Mouse (Mus musculus): ENCODE measurements around the gene AL607142.1. TPM values are rescaled to one million over a fixed set of nuclear protein-coding genes. Genes with fewer than 3 reads are reported as not detected.

The AL607142.1 gene
- total RNA-seq, 1 experiment from 2014 or later: not detected

- no peak for ATAC-seq (replicated peaks in 1 of 2; ENCODE audit: insufficient read depth in 1 of 2, low FRiP score in 2 of 2, low TSS enrichment in 1 of 2, low read depth in 1 of 2, poor library complexity in 2 of 2, severe bottlenecking in 2 of 2)
Observed at GRCm38 (mm10) chr4:120128033-120128432, 63.2 kb downstream of the AL607142.1 start.

DNA sequence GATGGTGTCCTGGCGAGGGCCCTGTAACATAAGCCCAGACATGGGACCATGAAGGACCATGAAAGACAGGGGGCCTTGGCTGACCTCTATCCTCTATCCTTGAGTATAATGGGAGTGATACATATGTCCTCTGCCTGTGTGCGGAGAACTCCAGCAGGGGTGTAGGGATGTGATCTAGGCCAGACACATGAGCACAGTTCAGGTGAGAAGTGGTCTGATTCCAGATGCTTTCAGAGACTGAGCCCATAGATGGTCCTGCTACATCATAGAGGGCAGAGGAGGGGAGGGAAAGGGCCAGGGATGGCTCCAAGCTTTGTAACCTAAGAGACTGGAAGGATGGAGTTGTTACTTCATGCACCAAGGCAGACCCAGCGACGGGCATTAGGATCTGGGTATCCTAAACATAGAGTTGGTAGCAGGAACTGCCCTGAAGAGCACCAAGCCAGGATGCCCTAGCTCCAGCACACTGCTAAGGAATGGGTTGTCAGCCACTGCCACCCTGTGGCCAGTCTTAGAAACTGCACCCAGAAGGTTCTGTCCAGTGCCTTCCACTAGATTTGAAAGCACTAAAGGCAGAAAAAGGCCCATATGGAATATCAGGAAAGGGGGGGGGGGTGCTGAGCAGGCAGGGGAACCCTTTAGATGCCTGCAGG is 64.6 kb downstream of the AL607142.1 start:
- peak; percentile 58 to 73; a peak in 3 of 4 replicates for ATAC-seq (replicated peaks in 1 of 2; ENCODE audit: insufficient read depth in 1 of 2, low FRiP score in 2 of 2, low TSS enrichment in 1 of 2, low read depth in 1 of 2, poor library complexity in 2 of 2, severe bottlenecking in 2 of 2)

- no peak for ATAC-seq (replicated peaks in 1 of 2; ENCODE audit: insufficient read depth in 1 of 2, low FRiP score in 2 of 2, low TSS enrichment in 1 of 2, low read depth in 1 of 2, poor library complexity in 2 of 2, severe bottlenecking in 2 of 2)
Observed at GRCm38 (mm10) chr4:120130926-120131325, 66.1 kb downstream of the AL607142.1 start.

- ATAC-seq (replicated peaks in 1 of 2; ENCODE audit: insufficient read depth in 1 of 2, low FRiP score in 2 of 2, low TSS enrichment in 1 of 2, low read depth in 1 of 2, poor library complexity in 2 of 2, severe bottlenecking in 2 of 2): no peak
Observed at GRCm38 (mm10) chr4:120131441-120132220, 66.8 kb downstream of the AL607142.1 start.

DNA sequence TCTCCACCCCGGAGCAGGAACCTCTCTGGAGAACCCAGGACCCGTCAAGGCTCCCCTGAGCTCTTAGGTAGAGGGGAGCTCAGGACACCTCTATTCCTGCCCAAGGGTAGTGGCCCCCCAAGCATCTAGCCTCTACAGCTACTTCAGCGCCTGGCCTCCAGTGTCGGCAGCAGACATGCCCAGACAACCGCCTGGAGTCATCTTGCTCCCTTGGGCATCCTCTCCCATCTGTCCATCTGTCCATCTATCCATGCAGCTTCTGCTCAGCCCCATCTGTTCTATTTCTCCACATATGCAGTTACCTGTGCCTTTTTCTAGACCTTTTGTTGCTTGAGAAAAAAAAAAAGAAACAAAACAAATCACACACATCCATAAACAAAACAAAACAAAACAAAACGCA is 69.4 kb downstream of the AL607142.1 start:
- no peak for ATAC-seq (replicated peaks in 1 of 2; ENCODE audit: insufficient read depth in 1 of 2, low FRiP score in 2 of 2, low TSS enrichment in 1 of 2, low read depth in 1 of 2, poor library complexity in 2 of 2, severe bottlenecking in 2 of 2)

DNA sequence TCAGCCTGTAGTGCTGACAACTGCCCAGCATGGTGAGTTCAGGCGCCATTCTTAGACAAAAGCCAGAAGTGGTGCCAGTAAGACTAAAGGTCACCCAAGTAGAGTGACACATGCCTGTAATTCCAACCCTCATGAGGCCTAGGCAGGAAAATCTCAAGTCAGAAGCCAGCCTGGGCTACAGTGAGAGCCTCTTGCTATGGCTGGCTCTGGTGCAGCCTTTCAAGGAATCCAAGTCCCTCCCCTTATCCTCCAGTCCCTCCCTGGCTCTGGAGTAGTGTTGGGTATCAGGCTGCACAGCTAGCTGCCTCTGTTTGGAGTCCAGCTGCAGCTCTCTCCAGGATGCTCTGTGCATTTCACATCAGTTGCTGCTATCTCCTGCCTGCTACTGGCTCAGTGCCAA is 77.0 kb downstream of the AL607142.1 start:
- no peak for ATAC-seq (replicated peaks in 1 of 2; ENCODE audit: insufficient read depth in 1 of 2, low FRiP score in 2 of 2, low TSS enrichment in 1 of 2, low read depth in 1 of 2, poor library complexity in 2 of 2, severe bottlenecking in 2 of 2)

DNA sequence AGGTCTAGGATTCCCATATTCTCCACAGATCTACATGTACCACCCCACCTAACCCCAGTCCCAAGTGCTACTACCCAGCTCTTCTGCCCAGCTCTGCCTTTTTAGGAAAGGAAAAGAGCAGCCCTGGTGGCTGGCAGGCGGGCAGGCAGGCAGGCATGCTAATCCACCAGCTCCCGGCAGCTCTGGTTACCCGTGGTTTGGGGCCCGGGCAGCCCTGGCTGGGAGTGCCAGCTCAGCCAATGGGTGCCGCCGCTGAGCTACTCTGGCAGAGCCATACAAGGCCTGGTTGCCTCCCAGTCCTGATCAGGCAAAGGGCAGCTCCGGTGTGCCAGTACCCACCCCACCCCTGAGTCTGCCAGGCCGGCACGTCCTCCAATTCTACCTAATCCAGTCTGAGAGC is 78.1 kb downstream of the AL607142.1 start:
- no peak for ATAC-seq (replicated peaks in 1 of 2; ENCODE audit: insufficient read depth in 1 of 2, low FRiP score in 2 of 2, low TSS enrichment in 1 of 2, low read depth in 1 of 2, poor library complexity in 2 of 2, severe bottlenecking in 2 of 2)

Other genes starting within 250 kb of the AL607142.1 start
- gene Edn2, start 96.2 kb downstream of the AL607142.1 start, total RNA-seq (2017): not detected in 2 replicates
- gene Foxo6, start 222.4 kb downstream of the AL607142.1 start, total RNA-seq (2017): 0.31 TPM in 1 of 2 replicates, not detected in the other

Measured in hematopoietic stem cell, adult 5-6 weeks (primary cell).